Mouse (Mus musculus) layer of hippocampus, postnatal 36 days (tissue): ENCODE data around the gene Gm42742. TPM values are rescaled to one million over a fixed set of nuclear protein-coding genes. Genes with fewer than 3 reads are reported as not detected.
A peak's percentile ranks its signal among the peaks of the same experiment; 100 is the strongest.

Source experiments
- DNase-seq, 2 experiments: peaks; one replicate each; pipeline ENCODE4 v3.0.0; 2022
- total RNA-seq, 2 experiments: library from RNA; stranded (reverse); gene quantifications; 2 replicates each; pipeline ENCODE4 v1.2.3; 2021

Gene Gm42742
- total RNA-seq, 2 experiments from 2014 or later: 68.6 to 82.2 TPM

DNA sequence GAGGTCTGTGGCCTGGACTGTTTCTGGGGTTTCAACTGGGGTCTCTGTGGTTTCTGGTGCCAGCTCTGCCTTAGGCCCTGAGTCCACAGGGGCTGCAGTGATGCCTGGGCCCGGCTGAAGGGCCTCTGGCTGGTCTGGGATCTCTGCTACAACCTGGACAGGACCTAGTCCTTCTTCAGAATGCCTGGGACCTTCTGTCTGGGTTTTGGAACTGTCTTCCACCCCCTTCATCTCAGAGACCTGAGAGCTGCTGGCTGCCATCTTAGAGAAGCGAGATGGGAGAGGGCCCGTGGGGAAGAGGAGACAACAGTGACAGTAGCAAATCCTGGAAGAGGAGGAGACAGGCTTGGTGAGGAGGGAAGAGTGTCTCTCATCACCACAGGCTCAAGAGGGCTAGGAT is 866 bp downstream of the Gm42742 start:
- DNase-seq: no peak

DNA sequence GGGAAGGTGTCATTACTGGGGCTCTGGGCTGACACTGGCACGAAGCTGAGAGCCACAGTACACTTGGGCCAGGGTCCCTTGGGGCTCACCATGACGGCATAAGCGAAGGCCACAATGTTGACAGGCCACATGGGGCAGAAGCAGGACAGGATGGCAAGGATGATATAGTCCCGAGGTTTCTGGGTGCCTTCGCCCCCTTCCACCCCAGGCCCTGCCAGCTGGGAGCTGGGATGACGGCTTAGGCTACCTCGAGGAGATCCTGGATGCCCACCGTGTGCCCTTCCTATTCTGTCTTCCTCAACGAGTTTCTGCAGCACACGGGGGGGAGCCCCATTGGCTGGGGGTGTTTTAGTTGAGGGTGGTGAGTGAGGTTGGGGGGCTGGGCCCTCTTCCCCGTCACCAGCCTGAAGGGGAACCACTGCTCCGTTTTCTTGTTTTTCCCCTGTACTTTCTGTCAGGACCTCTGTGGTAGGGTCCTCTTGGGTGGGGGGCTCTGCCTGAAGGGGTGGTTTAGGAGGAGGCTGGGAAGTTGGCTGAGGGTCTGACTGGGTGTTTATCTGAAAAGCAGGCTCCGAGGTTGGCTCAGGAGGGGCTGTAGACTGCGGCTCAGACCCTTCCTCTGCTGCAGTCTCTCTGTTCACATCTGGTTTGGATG is 1.5 kb downstream of the Gm42742 start:
- DNase-seq: no peak

DNA sequence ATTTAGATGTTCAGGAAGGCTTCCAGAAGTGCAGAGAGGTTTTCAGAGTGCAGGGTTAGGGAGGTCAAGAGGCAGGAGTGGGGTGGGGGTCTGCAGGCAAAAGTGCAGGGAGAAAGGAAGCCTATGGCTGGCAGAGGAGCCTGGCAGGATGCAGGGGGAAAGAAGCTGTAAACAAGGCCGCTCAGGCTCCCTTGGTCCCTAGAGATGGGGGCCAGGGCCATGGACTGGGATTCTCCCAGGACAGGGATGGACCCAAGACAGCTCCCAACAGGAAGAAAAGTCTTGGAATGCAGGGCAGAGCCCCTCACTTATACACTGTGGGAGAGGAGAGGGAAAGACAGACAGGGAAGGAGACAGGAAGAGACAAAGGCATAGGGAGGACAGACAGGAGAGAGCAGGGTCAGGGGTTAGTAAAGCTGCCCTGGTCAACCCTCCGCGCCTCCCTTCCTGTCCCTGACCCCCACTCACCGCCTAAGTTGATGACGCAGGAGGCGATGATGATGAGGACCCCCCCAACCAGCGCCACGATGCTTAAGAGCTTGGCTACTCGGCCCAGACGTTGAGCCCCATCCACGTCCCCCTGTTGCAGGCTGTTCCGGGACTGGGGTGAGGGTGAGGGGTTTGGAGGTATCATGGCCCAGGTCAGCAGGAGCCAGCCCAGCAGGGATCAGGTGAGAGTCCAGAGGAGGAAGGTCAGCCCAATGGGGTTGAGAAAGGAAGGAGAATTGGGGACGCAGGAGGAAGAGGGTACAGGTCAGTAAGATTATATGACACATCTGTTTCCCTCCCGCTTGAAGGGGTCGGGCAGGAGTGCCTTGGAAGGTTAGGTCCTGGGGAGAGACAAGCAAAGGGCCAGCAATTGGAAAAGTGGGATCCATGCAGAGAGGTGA is 2.2 kb downstream of the Gm42742 start:
- DNase-seq: no peak

DNA sequence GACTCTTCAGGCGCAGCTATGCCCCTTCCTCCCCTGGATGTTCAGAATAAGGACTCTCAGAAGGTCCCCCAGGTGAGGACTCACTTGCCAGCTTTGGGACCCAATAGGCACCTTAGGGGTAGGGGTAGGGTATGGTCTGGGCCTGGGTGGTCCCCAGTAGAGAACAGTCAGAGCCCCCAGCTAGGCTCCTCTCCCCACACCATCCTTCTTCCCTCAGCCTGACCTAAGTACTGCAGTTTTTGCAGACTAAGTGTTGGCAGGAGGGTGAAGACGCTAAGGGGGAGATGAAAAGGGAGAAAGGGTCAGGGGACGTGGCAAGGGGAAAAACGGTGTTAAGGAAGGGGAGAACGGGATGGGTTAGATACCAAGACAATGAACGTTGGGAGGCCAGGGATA is 2.9 kb downstream of the Gm42742 start:
- DNase-seq: no peak

DNA sequence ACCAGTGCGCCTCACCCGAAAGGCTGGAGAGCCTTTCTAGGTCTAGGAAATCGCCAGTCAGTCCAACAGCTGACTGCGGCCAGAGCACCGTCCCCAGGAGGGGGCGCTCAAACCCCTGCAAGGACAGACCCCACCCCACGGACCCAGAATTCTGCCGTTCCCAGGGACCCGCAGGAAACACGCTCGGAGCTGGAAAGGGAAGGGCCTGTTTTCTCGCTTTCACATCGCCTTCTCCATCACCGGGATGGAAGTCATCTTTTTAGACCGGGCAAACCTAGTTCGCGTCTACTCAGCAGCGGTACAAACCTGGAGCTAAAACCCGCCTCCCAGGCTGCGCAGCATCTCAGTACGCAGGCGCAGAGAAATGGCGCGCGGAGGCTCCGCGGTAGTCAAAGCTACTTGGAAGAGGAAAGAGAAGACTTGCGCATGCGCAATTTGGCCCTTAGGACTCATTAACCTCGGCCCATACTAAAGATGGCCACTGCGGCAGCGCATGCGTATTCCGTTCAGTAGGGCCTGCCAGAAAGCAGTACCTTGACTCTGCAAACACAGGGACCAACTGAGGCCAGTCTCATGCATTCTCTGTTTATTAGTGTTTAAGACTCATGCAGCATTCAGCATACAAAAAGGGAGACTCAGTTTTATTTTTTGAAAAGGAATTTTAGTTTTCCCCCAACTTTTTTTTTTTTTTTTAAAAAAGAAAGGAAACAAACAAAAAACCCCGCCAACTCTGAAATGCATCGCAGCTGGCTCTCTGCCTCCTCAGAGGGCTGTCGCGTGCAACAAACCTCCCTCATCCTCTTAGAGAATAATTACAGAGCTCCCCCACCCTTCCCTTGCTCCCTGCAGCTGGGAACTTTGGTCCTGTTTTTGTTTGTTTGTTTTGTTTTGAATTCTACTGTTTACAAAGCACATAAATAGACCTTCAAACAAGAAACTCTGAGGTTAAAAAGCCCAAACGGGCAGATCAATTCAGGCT is 3.6 kb downstream of the Gm42742 start, which contains the start of gene Pagr1a:
Pagr1a (minus strand) TSS at position 382 of the 979 bp plus-strand sequence.
- peak; percentile 95 to 96 for DNase-seq

DNA sequence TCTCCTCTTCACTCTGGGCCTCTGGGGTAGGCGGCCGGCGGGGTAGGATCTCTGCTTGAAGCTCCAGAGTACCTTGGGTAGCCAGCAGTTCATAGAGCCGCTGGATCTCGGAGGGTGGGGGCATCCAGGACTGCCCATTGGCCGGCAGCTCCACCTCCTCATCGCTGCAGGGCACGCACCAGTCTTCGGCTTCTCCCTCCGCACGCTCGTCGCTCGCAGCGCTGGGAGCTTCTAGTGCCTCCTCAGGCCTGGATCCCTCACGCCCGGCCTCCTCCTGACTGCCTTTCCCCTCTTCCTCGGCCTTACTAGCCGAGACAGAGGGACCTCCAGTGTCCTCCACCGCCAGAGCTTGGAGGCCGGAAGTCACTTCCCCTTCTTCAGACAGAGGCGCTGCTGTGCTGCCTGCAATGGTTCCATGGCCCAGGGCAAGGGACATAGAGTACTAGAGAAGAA is 4.4 kb downstream of the Gm42742 start:
- DNase-seq: no peak

DNA sequence TGATC is 4.6 kb downstream of the Gm42742 start, which contains the start of gene Pagr1b:
Pagr1b (minus strand) TSS at position 4 of the 5 bp plus-strand sequence.
- no peak for DNase-seq

DNA sequence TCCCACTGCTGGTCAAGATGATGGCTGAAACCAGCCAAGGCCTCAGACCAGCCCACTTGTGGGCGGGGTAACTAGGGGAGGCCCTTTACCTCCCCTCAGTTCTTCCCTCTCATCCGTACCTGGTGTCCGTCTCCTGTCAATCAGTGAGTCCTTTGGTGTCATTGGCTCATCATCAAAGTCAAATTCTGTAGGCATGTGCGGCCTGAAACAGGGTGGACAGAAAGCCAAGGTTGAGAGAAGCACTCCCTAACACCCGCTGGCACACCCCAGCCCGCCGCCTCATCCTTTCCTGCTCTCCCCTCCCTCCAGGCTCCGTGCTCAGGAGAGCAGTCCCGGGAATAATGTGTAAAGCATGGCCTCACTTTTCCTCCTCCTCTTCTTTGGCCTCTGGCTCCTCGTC is 4.8 kb downstream of the Gm42742 start:
- no peak for DNase-seq

DNA sequence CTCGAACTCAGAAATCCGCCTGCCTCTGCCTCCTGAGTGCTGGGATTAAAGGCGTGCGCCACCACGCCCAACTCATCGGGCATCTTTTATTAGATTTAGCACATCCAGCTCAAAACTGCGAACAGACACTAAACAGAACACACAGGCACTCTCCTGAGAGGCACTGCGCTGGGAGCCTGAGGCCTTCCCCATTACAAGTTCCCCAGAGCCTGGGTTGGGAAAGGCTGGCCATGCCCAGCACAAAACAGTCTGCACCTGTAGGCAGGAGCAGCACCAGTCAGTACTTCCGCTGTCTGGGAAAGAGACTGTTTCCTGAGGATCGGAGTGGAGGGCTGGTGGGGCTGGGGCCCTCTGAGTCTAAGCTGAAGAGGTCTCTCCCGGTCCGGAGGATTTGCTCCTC is 5.9 kb downstream of the Gm42742 start:
- DNase-seq: no peak

DNA sequence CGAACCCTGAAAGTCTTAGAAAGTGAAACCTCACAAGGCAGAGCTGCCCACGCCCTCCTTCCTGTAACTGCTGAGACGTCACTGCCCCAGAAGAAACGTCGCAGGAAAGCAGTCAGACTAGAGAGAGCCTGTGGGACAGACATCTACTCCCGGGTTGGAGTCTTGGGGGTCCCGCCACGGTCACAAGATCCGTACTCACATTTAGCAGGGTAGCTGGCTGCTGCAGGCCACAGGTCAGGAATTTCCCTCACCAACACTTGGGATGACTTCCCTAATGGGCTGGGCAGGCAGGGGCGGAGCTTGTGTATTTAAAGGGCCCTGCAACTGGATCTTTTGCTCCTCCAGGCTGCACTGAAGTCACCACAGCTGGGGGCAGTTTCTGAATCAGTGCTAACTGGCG is 6.6 kb downstream of the Gm42742 start, which contains the start of gene Mvp:
Mvp (minus strand) TSS at position 302 of the 400 bp plus-strand sequence.
- no peak for DNase-seq

DNA sequence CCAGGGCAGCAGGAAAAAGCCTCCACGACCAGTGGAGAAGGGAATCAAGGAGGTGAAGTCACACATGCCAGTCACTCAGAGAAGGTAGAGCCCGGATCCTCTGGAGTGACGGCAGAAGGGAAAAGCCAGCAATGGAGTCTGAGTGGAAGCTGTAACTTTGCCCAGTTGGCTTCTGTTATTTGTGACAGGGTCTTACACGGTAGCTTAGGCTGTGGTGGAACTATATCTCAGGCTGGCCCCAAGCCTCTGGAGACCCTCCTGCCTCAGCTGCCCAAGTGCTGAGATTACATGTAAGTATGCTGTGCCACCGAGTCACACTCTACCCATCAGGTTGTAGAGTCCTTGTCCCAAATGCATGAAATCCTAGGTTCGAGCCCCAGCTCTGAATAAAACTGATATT is 7.5 kb downstream of the Gm42742 start:
- no peak for DNase-seq

DNA sequence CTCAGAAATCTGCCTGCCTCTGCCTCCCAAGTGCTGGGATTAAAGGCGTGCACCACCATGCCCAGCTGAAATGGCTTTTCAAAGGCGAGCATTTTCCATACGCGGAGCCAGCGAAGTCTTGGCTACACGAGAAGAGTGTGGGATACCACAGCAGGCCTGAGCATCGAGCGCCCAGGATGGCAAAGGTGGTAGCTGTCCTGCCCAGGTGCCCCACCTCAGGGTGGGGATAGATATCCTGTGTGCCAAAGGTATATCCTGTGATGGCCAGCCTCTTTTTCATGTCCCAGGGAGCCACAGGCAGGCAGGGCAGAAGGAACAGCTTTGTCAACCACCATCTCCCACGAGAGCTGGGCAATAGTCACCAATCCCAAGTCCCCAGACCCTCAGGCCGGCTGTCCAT is 8.1 kb downstream of the Gm42742 start:
- no peak for DNase-seq

DNA sequence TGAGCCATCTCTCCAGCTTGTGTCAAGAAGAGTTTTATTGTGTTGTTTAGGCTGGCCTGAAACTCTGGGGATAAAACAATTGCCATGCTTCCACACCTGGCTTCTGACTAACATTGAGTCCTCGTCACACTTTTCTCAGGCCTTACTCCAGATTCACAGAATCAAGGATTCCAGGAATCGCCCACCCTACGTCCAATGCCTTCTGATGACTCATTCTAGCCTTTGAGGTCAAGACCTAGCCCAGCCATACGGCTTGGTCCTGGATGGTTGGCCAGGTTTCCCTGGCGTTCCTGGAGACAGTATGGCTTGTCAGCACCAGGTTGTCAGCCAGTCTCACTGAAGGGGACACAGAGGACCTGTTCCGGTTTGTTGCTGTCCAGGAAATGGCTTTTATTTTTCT is 8.5 kb downstream of the Gm42742 start:
- DNase-seq: no peak

DNA sequence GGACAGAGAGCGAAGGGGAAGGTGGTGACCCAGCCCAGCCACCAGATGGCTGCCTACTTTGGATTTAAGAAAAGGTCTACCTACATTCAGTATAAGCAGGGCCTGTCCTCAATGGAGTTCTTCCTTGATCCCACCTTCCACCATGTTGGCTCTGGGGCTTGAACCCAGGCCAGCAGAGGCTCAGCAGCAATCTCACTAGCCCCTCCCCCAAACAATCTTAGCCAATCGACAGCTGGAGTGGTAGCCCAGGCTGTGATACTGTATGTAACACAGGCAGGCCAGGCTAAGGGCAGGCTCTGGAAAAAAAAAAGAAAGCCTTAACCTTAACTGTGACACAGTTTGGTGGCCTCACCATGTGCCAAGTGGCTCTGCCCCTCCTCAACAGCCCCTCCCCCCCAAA is 9.2 kb downstream of the Gm42742 start:
- no peak for DNase-seq

DNA sequence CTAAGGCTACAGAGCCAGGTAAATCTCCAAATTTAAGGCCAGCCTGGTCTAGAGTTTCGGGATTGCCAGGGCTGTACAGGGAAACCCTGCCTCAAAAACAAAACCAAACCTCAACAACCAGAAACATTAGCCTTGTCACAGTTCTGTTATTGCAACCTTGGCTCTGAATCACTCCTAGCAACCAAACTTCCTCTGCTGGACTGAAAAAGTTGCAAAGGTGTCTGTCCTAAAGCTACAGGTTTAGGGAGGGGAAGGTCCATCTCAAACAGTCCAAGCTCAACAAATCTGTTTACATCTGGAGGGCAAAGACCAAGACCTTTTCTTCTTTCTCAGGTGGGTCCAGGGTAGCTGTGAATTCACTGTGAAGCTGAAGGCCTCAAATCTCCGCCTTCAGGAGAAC is 9.8 kb downstream of the Gm42742 start:
- no peak for DNase-seq

DNA sequence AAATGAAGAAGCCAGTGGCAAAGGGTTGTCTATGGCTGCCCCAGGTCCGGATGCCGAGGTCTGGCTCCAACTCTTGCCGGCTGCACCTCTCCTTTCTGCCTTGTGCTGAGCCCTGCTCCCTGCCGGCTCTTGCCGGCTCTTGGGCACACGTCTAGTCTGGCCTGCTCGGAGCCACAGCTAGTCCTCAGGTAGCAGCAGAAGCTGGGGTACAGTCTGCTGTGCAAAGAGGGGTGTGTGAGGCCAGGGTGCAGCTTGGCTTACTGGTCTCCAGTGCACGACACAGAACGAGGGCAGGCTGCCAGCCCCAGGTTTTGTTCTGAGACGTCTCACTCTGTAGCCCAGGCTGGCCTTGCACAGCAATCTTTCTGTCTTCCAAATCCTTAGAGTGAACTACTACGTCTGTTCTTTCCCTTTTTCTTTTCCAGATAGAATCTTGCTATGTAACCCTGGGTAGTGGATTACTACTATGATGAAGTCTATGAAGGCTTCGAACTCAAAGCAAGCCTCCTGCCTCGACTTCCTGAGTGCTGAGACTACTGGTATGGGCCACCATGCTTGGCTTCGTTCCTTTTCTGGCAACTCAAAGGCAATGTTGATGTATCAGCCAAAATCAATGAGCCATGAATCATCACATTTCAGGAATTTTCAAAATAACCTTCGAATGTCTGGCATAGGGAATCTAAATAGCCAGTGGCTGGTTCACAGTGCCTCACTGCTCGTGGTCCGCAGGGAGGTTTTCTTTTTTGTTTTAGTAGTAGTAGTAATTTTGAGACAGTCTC is 11.4 kb downstream of the Gm42742 start:
- DNase-seq: no peak

DNA sequence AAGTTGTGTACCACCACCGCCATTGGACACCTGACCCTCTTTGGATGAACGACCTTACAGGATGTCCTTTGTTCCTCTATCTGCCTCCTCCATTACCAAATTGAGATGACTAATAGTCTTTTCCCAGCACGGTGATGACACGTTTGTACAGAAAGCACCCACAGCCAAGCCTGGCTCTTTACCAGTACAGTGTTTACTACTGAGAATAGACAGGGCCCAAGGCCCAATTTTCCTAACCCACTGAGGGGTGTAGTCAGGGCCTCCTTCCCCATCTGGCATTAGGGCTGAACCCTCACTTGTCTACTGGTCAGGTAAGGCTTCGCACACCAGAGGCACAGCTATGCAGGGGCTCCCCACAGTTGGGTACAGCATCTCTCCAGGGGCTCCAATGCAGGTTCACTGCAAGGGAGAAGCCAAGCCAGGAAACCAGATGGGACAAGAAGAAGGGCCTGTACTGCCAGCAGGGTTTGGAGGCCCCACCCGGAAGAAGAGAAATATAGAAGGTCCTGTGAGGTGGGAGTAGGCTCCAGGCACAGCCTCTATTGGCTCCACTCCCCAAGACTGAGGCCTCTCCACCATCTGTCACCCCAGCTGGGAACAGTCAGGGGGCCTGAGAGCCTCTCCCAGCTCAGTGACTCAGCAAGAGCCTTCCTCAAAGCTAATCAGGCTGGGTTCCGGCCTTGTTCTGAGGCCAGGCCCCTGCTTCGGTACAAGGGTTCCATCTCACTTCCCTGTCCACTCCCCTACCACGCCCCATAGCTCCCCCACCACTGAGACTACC is 12.5 kb downstream of the Gm42742 start:
- peak; percentile 87 for DNase-seq

DNA sequence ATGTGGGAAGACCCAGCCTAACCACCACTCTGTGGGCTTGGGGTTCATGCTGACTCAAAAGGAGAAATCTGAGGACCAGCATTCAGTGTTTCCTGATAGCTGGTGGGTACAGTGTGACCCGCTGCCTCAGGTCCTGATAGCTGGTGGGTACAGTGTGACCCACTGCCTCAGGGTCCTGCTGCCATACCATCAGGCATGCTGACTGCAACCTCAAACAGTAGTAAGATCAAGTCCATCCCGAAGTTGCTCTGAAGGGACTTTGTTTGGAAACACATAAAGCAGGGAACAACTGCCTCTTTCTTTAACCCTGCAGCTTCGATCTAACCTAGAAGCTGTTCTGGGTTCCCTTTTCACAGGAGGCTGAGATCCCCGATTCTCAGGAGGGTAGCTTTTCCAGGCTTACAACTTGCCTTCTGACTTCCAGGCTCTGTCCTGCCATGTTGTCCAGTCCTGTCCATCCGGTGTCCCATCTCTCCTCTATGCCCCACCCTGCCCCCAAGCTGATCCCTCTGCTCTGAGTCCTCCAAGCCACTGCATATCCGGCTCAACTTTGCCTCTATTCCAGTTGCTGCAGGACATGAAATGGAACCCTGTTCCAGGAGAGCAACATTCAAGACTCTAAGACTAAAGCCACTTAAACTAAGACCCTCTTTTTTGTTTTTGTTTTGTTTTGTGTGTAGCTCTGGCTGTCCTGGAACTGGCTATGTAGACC is 13.4 kb downstream of the Gm42742 start:
- DNase-seq: no peak

DNA sequence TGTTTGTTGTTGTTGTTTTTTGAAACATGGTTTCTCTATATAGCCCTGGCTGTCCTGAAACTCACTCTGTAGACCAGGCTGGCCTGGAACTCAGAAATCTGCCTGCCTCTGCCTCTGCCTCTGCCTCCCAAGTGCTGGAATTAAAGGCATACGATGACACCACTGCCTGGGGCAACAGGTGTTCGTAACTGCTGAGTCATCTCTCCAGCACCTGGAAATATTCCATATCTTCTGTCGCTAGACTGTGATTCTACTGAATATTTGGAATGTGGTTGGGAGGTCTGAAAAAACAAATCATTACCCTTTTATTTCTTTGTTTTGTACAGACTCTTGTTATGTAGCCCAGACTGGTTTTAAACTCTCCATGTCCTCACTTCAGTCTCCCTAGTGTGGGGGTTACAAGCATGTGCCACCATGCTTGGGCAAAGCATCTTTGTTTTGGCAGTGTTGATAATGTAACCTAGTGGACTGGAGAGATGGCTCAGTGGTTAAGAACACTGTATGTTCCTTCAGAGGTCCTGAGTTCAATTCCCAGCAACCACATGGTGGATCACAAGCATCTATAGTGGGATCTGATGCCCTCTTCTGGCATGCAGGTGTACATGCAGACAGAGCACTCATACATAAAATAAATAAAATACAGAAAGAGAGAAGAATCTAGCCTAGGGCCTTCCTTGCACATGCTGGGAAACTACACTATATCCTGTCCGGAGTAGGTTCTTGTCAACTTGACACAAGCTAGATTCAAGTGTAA is 16.6 kb downstream of the Gm42742 start:
- no peak for DNase-seq

DNA sequence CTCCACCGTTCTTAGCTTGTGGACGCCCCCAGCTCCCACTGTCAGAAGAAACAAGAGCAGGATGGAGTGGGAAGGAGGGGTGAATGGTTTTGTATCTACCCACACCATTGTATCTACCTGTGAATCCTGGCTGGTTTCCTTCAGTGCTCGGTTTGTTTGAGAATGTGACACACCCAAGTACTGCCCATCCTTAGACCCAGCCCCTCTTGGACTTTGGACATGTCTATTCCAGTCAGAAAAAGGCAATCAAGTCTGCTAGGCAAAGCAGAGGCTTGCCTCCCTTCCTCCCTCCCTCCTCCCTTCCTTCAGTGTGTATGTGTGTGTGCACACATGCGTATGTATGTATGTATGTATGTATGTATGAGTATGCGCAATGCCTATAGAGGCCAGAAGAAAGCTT is 17.3 kb downstream of the Gm42742 start:
- DNase-seq: no peak
